Mouse (Mus musculus) liver, embryonic 11.5 days (tissue): ENCODE measurements around the gene C1qtnf9. TPM values are rescaled to one million over a fixed set of nuclear protein-coding genes. Genes with fewer than 3 reads are reported as not detected.

ENCODE experiments used
- ATAC-seq: fragments of 200-750 bp; cut with Nextera tagmentation; replicated peaks from 2 replicates; pipeline ENCODE4 v1.8.0; 2017; ENCODE audit warnings: moderate number of reproducible peaks, mild to moderate bottlenecking, moderate TSS enrichment, moderate library complexity; ENCODE audit not compliant: low FRiP score
- DNase-seq: peaks from one replicate; pipeline ENCODE4 v3.0.0-alpha.2; 2017; ENCODE audit warnings: low spot score
- H3K27ac ChIP-seq: fragments of 300-500 bp; sonication (generic); 2 replicates; pipeline ENCODE4 v1.5.1; 2014; ENCODE audit warnings: mild to moderate bottlenecking, low read depth, low read length, control low read depth
- H3K27me3 ChIP-seq: fragments of 300-500 bp; sonication (generic); replicated peaks from 2 replicates; pipeline ENCODE4 v1.6.1; 2014; ENCODE audit warnings: low read length, mixed read lengths; ENCODE audit not compliant: control insufficient read depth, insufficient read depth
- H3K36me3 ChIP-seq: fragments of 300-500 bp; sonication (generic); 2 replicates; pipeline ENCODE4 v1.6.1; 2014; ENCODE audit warnings: mild to moderate bottlenecking, low read length, moderate library complexity, mixed read lengths; ENCODE audit not compliant: control insufficient read depth, insufficient read depth
- H3K4me1 ChIP-seq: fragments of 300-500 bp; sonication (generic); replicated peaks from 2 replicates; pipeline ENCODE4 v1.6.1; 2014; ENCODE audit warnings: low read length, mixed read lengths; ENCODE audit not compliant: control insufficient read depth, insufficient read depth
- H3K4me2 ChIP-seq: fragments of 300-500 bp; sonication (generic); 2 replicates; pipeline ENCODE4 v1.6.1; 2014; ENCODE audit warnings: mild to moderate bottlenecking, control low read depth, moderate library complexity
- H3K4me3 ChIP-seq: fragments of 300-500 bp; sonication (generic); 2 replicates; pipeline ENCODE4 v1.5.1; 2014; ENCODE audit warnings: low read depth, low read length, control low read depth
- H3K9ac ChIP-seq: fragments of 300-500 bp; sonication (generic); 2 replicates; pipeline ENCODE4 v1.6.1; 2014; ENCODE audit warnings: low read depth, low read length, control low read depth
- H3K9me3 ChIP-seq: fragments of 300-500 bp; sonication (generic); 2 replicates; pipeline ENCODE4 v1.6.1; 2016; ENCODE audit warnings: low read length, inconsistent platforms, mixed read lengths; ENCODE audit not compliant: control insufficient read depth
- WGBS: fragments of 180-500 bp; shearing (Covaris S2); extraction: QIAGEN DNeasy Blood & Tissue Kit; methylation state at CpG from one replicate; pipeline ENCODE4 v1.1.7; 2014; 5-methylcytosine and 5-hydroxymethylcytosine counted together
- polyA plus RNA-seq: library from polyadenylated mRNA; unstranded; fragments of >200 nt; fragmentation: Nextera tagmentation; extraction: Ambion mirVana; gene quantifications from 2 replicates; pipeline ENCODE4 v1.2.1, GENCODE M21; 2014

The C1qtnf9 gene
- polyA plus RNA-seq, 1 experiment from 2014 or later = 0.19 TPM

GRCm38 (mm10) chr14:60735848-60736547 is 31.9 kb upstream of the C1qtnf9 start:
- no peak for ATAC-seq
- Histone ChIP-seq H3K4me1 (peaks cover 39% of the 10 kb centered on the region), H3K27me3 (no peaks in the 10 kb centered on the region), H3K4me2 (peak overlapping the region; percentile 51), H3K36me3 (no peaks in the 10 kb centered on the region), H3K9me3 (no peaks in the 10 kb centered on the region), H3K9ac (peak overlapping the region; percentile 10; the same call in 1 of the 2 replicates), H3K4me3 (no peak overlapping the region), H3K27ac (peak overlapping the region; percentile 83)
- WGBS = 39% methylated on average over 13 of the region's 13 CpGs
- no peak for DNase-seq

- ATAC-seq (peak; percentile 63), DNase-seq (peak; percentile 56)
- Histone ChIP-seq H3K4me3 (no peak overlapping the region), H3K9me3 (no peaks in the 10 kb centered on the region), H3K27me3 (no peaks in the 10 kb centered on the region), H3K36me3 (no peaks in the 10 kb centered on the region), H3K4me1 (peaks cover 39% of the 10 kb centered on the region), H3K4me2 (peak overlapping the region; percentile 51), H3K9ac (peak overlapping the region; percentile 10; the same call in 1 of the 2 replicates), H3K27ac (peak overlapping the region; percentile 83)
- 7% methylated on average over 4 of the region's 4 CpGs for WGBS
Observed at GRCm38 (mm10) chr14:60736591-60737192, 31.2 kb upstream of the C1qtnf9 start.

- H3K4me1 ChIP-seq = peaks cover 37% of the 10 kb centered on the region
- ATAC-seq = no peak
Observed at GRCm38 (mm10) chr14:60737202-60737611, 30.7 kb upstream of the C1qtnf9 start.

GRCm38 (mm10) chr14:60738434-60738938 is 29.4 kb upstream of the C1qtnf9 start:
- Histone ChIP-seq H3K27me3 (no peaks in the 10 kb centered on the region), H3K9ac (no peak overlapping the region), H3K27ac (peak overlapping the region; percentile 47), H3K36me3 (no peaks in the 10 kb centered on the region), H3K4me1 (peaks cover 32% of the 10 kb centered on the region), H3K9me3 (no peaks in the 10 kb centered on the region), H3K4me3 (no peak overlapping the region), H3K4me2 (peak overlapping the region; percentile 8; the same call in 1 of the 2 replicates)
- DNase-seq (no peak), ATAC-seq (no peak)
- WGBS = 45% methylated on average over 10 of the region's 10 CpGs

More at GRCm38 (mm10) chr14:60737202-60737611, 30.7 kb upstream of the C1qtnf9 start:
- no peaks in the 10 kb centered on the region for H3K9me3 ChIP-seq
- DNase-seq = no peak
- no peaks in the 10 kb centered on the region for H3K36me3 ChIP-seq
- H3K4me3 ChIP-seq = no peak overlapping the region
- WGBS = 15% methylated on average over 7 of the region's 7 CpGs
- peak overlapping the region; percentile 51 for H3K4me2 ChIP-seq
- no peaks in the 10 kb centered on the region for H3K27me3 ChIP-seq
- H3K9ac ChIP-seq = no peak overlapping the region
- H3K27ac ChIP-seq = peak overlapping the region; percentile 83

GRCm38 (mm10) chr14:60739155-60739554 is 28.8 kb upstream of the C1qtnf9 start:
- ATAC-seq = no peak
- Histone ChIP-seq H3K9me3 (no peaks in the 10 kb centered on the region), H3K27me3 (no peaks in the 10 kb centered on the region), H3K27ac (no peak overlapping the region; the same call in 1 of the 2 replicates), H3K4me3 (no peak overlapping the region), H3K4me2 (no peak overlapping the region; the same call in 1 of the 2 replicates), H3K9ac (no peak overlapping the region), H3K36me3 (no peaks in the 10 kb centered on the region), H3K4me1 (peaks cover 28% of the 10 kb centered on the region)
- 43% methylated on average over 6 of the region's 9 CpGs for WGBS
- no peak for DNase-seq

- Histone ChIP-seq H3K9me3 (no peaks in the 10 kb centered on the region), H3K9ac (no peak overlapping the region), H3K4me1 (peaks cover 27% of the 10 kb centered on the region), H3K4me2 (no peak overlapping the region; the same call in 1 of the 2 replicates), H3K27me3 (no peaks in the 10 kb centered on the region), H3K36me3 (no peaks in the 10 kb centered on the region), H3K27ac (no peak overlapping the region; the same call in 1 of the 2 replicates), H3K4me3 (no peak overlapping the region)
- WGBS = 71% methylated on average over 12 of the region's 12 CpGs
- no peak for ATAC-seq
- DNase-seq = no peak
Observed at GRCm38 (mm10) chr14:60739616-60740015, 28.3 kb upstream of the C1qtnf9 start.

- H3K4me1 ChIP-seq = peaks cover 30% of the 10 kb centered on the region
Observed at GRCm38 (mm10) chr14:60740507-60740906, 27.4 kb upstream of the C1qtnf9 start.

GRCm38 (mm10) chr14:60741033-60741432 is 26.9 kb upstream of the C1qtnf9 start:
- Histone ChIP-seq H3K36me3 (peaks cover under 1% of the 10 kb centered on the region; the same call in 1 of the 2 replicates), H3K27ac (0 out of 2 replicates have a peak overlapping the region, but pooled peaks have one; percentile 8), H3K4me3 (no peak overlapping the region), H3K9ac (no peak overlapping the region), H3K27me3 (no peaks in the 10 kb centered on the region), H3K4me1 (peaks cover 27% of the 10 kb centered on the region), H3K4me2 (no peak overlapping the region), H3K9me3 (no peaks in the 10 kb centered on the region)
- ATAC-seq = no peak
- 69% methylated on average over 8 of the region's 8 CpGs for WGBS
- DNase-seq = no peak

More at GRCm38 (mm10) chr14:60740507-60740906, 27.4 kb upstream of the C1qtnf9 start:
- Histone ChIP-seq H3K4me3 (no peak overlapping the region), H3K27ac (peak overlapping the region; percentile 3; the same call in 1 of the 2 replicates), H3K9ac (no peak overlapping the region), H3K9me3 (no peaks in the 10 kb centered on the region), H3K27me3 (no peaks in the 10 kb centered on the region), H3K36me3 (no peaks in the 10 kb centered on the region), H3K4me2 (no peak overlapping the region)
- WGBS = 73% methylated on average over 5 of the region's 5 CpGs
- DNase-seq = no peak
- no peak for ATAC-seq
